25 mouse cellular contexts compared by ENCODE assay signal in genomic region chr15:7099406-7099805, GRCm38 (mm10). TPM values are rescaled to one million over a fixed set of nuclear protein-coding genes. Genes with fewer than 3 reads are reported as not detected.
DNase-seq lines count a peak whose midpoint lies in the region; ATAC-seq and TF ChIP-seq lines count a peak whose summit lies in the region.
"Had no signal": no experiment of that assay in that cellular context is flagged by ENCODE, and none has a peak within 500 bp of the region (broad histone marks: within the 10 kb centered on the region; RNA-seq: fewer than 3 reads in every experiment).

No protein-coding gene starts in this region.

- H3K4me1 ChIP-seq in heart, adult 2 months (ENCODE audit: control insufficient read depth, insufficient read depth, low read length), result no peaks in the 10 kb centered on the region
- H3K4me1 ChIP-seq in midbrain, embryonic 11.5 days (ENCODE audit: control insufficient read depth, insufficient read depth, low read length), result no peaks in the 10 kb centered on the region
- no peaks in the 10 kb centered on the region for H3K4me1 ChIP-seq in midbrain, embryonic 10.5 days
- H3K4me1 ChIP-seq: embryonic facial prominence, embryonic 15.5 days; forebrain, embryonic 10.5 days; forebrain, embryonic 12.5 days had no signal

- TF ChIP-seq CTCF in heart, adult 2 months (IDR thresholded peaks at IDR 0.05), result no peak
- no peak for TF ChIP-seq CTCF in brain, embryonic 14.5 days (IDR thresholded peaks at IDR 0.05; ENCODE audit: borderline replicate concordance, extremely low read depth, insufficient read depth, insufficient read length)

- H3K9ac ChIP-seq in heart, adult 2 months (ENCODE audit: low read depth, low read length), result no peak overlapping the region
- no peak overlapping the region for H3K9ac ChIP-seq in midbrain, embryonic 11.5 days (ENCODE audit: low read length)
- H3K9ac ChIP-seq: embryonic facial prominence, embryonic 13.5 days; embryonic facial prominence, embryonic 15.5 days; forebrain, embryonic 12.5 days had no signal

- no peaks in the 10 kb centered on the region for H3K9me3 ChIP-seq in midbrain, embryonic 11.5 days (ENCODE audit: control insufficient read depth, low read length)
- H3K9me3 ChIP-seq in midbrain, embryonic 10.5 days (replicated peaks), result no peaks in the 10 kb centered on the region
- H3K9me3 ChIP-seq: embryonic facial prominence, embryonic 13.5 days; embryonic facial prominence, embryonic 15.5 days; forebrain, embryonic 10.5 days; forebrain, embryonic 12.5 days had no signal

- no peaks in the 10 kb centered on the region for H3K36me3 ChIP-seq in heart, adult 2 months (ENCODE audit: control insufficient read depth, insufficient read depth, low read length)
- H3K36me3 ChIP-seq in midbrain, embryonic 11.5 days (ENCODE audit: control insufficient read depth, insufficient read depth, low read length), result no peaks in the 10 kb centered on the region
- no peaks in the 10 kb centered on the region for H3K36me3 ChIP-seq in midbrain, embryonic 10.5 days
- H3K36me3 ChIP-seq: embryonic facial prominence, embryonic 13.5 days; embryonic facial prominence, embryonic 15.5 days; forebrain, embryonic 10.5 days; forebrain, embryonic 12.5 days had no signal

- no peak overlapping the region for H3K4me2 ChIP-seq in midbrain, embryonic 11.5 days
- H3K4me2 ChIP-seq: embryonic facial prominence, embryonic 13.5 days; embryonic facial prominence, embryonic 15.5 days; forebrain, embryonic 12.5 days had no signal

- intact Hi-C loops in heart, adult 2 months (cut with DNase I), result no loop called here
- intact Hi-C loops in left cerebral cortex, postnatal 25 days (cut with DNase I), result no loop called here

- no peaks in the 10 kb centered on the region for H3K79me2 ChIP-seq in heart, adult 2 months (replicated peaks; ENCODE audit: control insufficient read depth, insufficient read depth, low read length)

- H3K4me3 ChIP-seq in heart, adult 2 months, result no peak overlapping the region
- H3K4me3 ChIP-seq in midbrain, embryonic 11.5 days (ENCODE audit: low read depth, low read length), result no peak overlapping the region
- no peak overlapping the region for H3K4me3 ChIP-seq in midbrain, embryonic 10.5 days
- H3K4me3 ChIP-seq: embryonic facial prominence, embryonic 13.5 days; embryonic facial prominence, embryonic 15.5 days; erythroblast, embryonic 14.5 days; forebrain, embryonic 10.5 days; forebrain, embryonic 12.5 days had no signal

- DNase-seq in heart, adult 11 months, result peak; percentile 61
- DNase-seq in heart, adult 2 months, result no peak
- DNase-seq in midbrain, embryonic 11.5 days (ENCODE audit: low spot score, missing footprints), result peak; percentile 65
- DNase-seq in midbrain, embryonic 10.5 days (ENCODE audit: low spot score), result no peak
- DNase-seq in brain, embryonic 14.5 days (ENCODE audit: low read depth), result peak; percentile 20
- DNase-seq in left cerebral cortex, postnatal 25 days (ENCODE audit: low spot score in 2 of 2), result no peak
- DNase-seq: adrenal gland, adult 8-10 months; adrenal gland, postnatal 14 days; adrenal gland, postnatal 36 days; cerebellum, adult 11 months; cerebellum, adult 18-20 months; cerebellum, adult 8-10 months; cerebellum, adult 9-11 months; cerebellum, postnatal 25 days; embryo, embryonic 11 days had no signal

- no peak for TF ChIP-seq POLR2A in heart, adult 2 months (IDR thresholded peaks at IDR 0.05; ENCODE audit: insufficient read depth, low read depth, low read length)
- no peak for TF ChIP-seq POLR2A in brain, embryonic 14.5 days (IDR thresholded peaks at IDR 0.05; ENCODE audit: borderline replicate concordance, extremely low read depth, insufficient read depth, insufficient read length, poor library complexity, severe bottlenecking)

- 89% methylated on average over 1 of the region's 1 CpGs for WGBS in heart, adult 2 months
- WGBS in midbrain, embryonic 11.5 days, result 93% methylated on average over 1 of the region's 1 CpGs
- 87% methylated on average over 1 of the region's 1 CpGs for WGBS in midbrain, embryonic 10.5 days

- H3K27ac ChIP-seq in heart, adult 2 months, result no peak overlapping the region
- H3K27ac ChIP-seq in midbrain, embryonic 11.5 days (ENCODE audit: low read depth, low read length), result no peak overlapping the region
- no peak overlapping the region for H3K27ac ChIP-seq in midbrain, embryonic 10.5 days (replicated peaks)
- H3K27ac ChIP-seq: embryonic facial prominence, embryonic 13.5 days; embryonic facial prominence, embryonic 15.5 days; forebrain, embryonic 10.5 days; forebrain, embryonic 12.5 days had no signal

- TF ChIP-seq EP300 in heart, adult 2 months (IDR thresholded peaks at IDR 0.05; ENCODE audit: insufficient read depth, low read depth, low read length), result no peak

- ATAC-seq in midbrain, embryonic 11.5 days (ENCODE audit: low FRiP score), result no peak
- ATAC-seq: activated CD4-positive, CD25-positive, alpha-beta regulatory T cell, adult 4 months; forebrain, embryonic 14.5 days; forebrain, embryonic 16.5 days had no signal

- H3K27me3 ChIP-seq in heart, adult 2 months (ENCODE audit: control insufficient read depth, insufficient read depth, low read length), result no peaks in the 10 kb centered on the region
- no peaks in the 10 kb centered on the region for H3K27me3 ChIP-seq in midbrain, embryonic 11.5 days (ENCODE audit: control insufficient read depth, insufficient read depth, low read length)
- peaks cover 10% of the 10 kb centered on the region for H3K27me3 ChIP-seq in midbrain, embryonic 10.5 days (ENCODE audit: low read depth, poor library complexity, severe bottlenecking)
- H3K27me3 ChIP-seq: embryonic facial prominence, embryonic 13.5 days; embryonic facial prominence, embryonic 15.5 days; forebrain, embryonic 12.5 days; Patski had no signal

RNA-seq across cellular contexts. Expression of gene Lifr, which starts 9.0 kb away (rescaled TPM):
- 10 to 100 TPM; 56.2 to 62.9 TPM for total RNA-seq in heart, adult 2 months (2021)
- 16.8 and 18.1 TPM in 2 replicates for polyA plus RNA-seq in heart, adult 2 months (2012; rRNA removed)
- polyA plus RNA-seq in midbrain, embryonic 11.5 days (2014; fragmentation: Nextera tagmentation; extraction: Ambion mirVana), result 16.5 and 17.5 TPM in 2 replicates
- polyA plus RNA-seq in midbrain, embryonic 10.5 days (2016; fragmentation: Nextera tagmentation; extraction: Ambion mirVana), result 10.0 and 10.1 TPM in 2 replicates
- 3.1 and 11.8 TPM in 2 replicates for polyA plus RNA-seq in brain, embryonic 14.5 days (2012; rRNA removed)
- total RNA-seq in left cerebral cortex, postnatal 25 days (2021), result 10 to 100 TPM; 43.4 to 48.2 TPM
- total RNA-seq: MEL had no signal
- polyA plus RNA-seq: erythroblast, embryonic 14.5 days had no signal

Comparison
In these comparisons a context has a peak if more than half of its experiments do, and no peak if none do; other contexts are left out.
1. DNase-seq: peak in heart, adult 11 months (single experiment), midbrain, embryonic 11.5 days (single experiment) and brain, embryonic 14.5 days (single experiment); none in heart, adult 2 months (0 of 2), midbrain, embryonic 10.5 days (single experiment) and left cerebral cortex, postnatal 25 days (0 of 2).